Mouse (Mus musculus) cerebellum, postnatal 14 days (tissue): ENCODE measurements at regions not wholly inside any gene's neighbourhood (a gene's known extent, or its start where the extent isn't known, plus 50 kb on each side); places are given as distances from the start of the nearest gene placed in this dataset.

Experiments used
- DNase-seq, 2 experiments: peaks; one replicate each; pipeline ENCODE4 v3.0.0; 2021; ENCODE audit warnings: mixed read lengths in 2 of 2

GRCm38 (mm10) chr3:151192092-151192491 is 245.6 kb upstream of the Adgrl4 start:
- DNase-seq = no peak

GRCm38 (mm10) chr3:151210978-151211377 is 226.7 kb upstream of the Adgrl4 start:
- no peak for DNase-seq

GRCm38 (mm10) chr3:151216764-151217502 is 220.8 kb upstream of the Adgrl4 start:
- DNase-seq = no peak

GRCm38 (mm10) chr3:151222407-151222806 is 215.3 kb upstream of the Adgrl4 start:
- peak; percentile 6 to 43 for DNase-seq

GRCm38 (mm10) chr3:151252458-151252857 is 185.2 kb upstream of the Adgrl4 start:
- DNase-seq = no peak

- DNase-seq = no peak
Measured at GRCm38 (mm10) chr3:151262821-151263220, 174.9 kb upstream of the Adgrl4 start.

GRCm38 (mm10) chr3:151265658-151266057 is 172.0 kb upstream of the Adgrl4 start:
- DNase-seq = peak in 1 of 2 experiments; percentile 9

- no peak for DNase-seq
Measured at GRCm38 (mm10) chr3:151269514-151269913, 168.2 kb upstream of the Adgrl4 start.

- DNase-seq = no peak
Measured at GRCm38 (mm10) chr3:151283829-151284228, 153.9 kb upstream of the Adgrl4 start.

- peak; percentile 73 to 82 for DNase-seq
Measured at GRCm38 (mm10) chr3:151293981-151294605, 143.6 kb upstream of the Adgrl4 start.

GRCm38 (mm10) chr3:151294606-151295005 is 143.1 kb upstream of the Adgrl4 start:
- peak in 1 of 2 experiments; percentile 33 for DNase-seq

GRCm38 (mm10) chr3:151295027-151295426 is 142.7 kb upstream of the Adgrl4 start:
- peak in 1 of 2 experiments; percentile 4 for DNase-seq

- DNase-seq = no peak
Measured at GRCm38 (mm10) chr3:151298325-151298724, 139.4 kb upstream of the Adgrl4 start.

GRCm38 (mm10) chr3:151305402-151305801 is 132.3 kb upstream of the Adgrl4 start:
- no peak for DNase-seq

GRCm38 (mm10) chr3:151307975-151308374 is 129.7 kb upstream of the Adgrl4 start:
- DNase-seq = no peak

- DNase-seq = no peak
Measured at GRCm38 (mm10) chr3:151323835-151324234, 113.9 kb upstream of the Adgrl4 start.

- DNase-seq = no peak
Measured at GRCm38 (mm10) chr3:151329801-151330200, 107.9 kb upstream of the Adgrl4 start.

GRCm38 (mm10) chr3:151331906-151332305 is 105.8 kb upstream of the Adgrl4 start:
- DNase-seq = peak in 1 of 2 experiments; percentile 19

- no peak for DNase-seq
Measured at GRCm38 (mm10) chr3:151332317-151332687, 105.4 kb upstream of the Adgrl4 start.

- peak; percentile 37 to 74 for DNase-seq
Measured at GRCm38 (mm10) chr3:151332688-151333452, 104.8 kb upstream of the Adgrl4 start.

- peak; percentile 25 to 56 for DNase-seq
Measured at GRCm38 (mm10) chr3:151333867-151334341, 103.8 kb upstream of the Adgrl4 start.

- DNase-seq = no peak
Measured at GRCm38 (mm10) chr3:151351481-151352090, 86.1 kb upstream of the Adgrl4 start.

GRCm38 (mm10) chr3:151366302-151366701 is 71.4 kb upstream of the Adgrl4 start:
- DNase-seq = peak; percentile 85 to 93
